Mouse (Mus musculus) intestine, embryonic 15.5 days (tissue): ENCODE measurements around the gene Matk. TPM values are rescaled to one million over a fixed set of nuclear protein-coding genes. Genes with fewer than 3 reads are reported as not detected.
A peak's percentile ranks its signal among the peaks of the same experiment; 100 is the strongest.

Experiments used
- ATAC-seq: fragments of 200-750 bp; cut with Nextera tagmentation; 2 replicates; pipeline ENCODE4 v1.8.0; 2017; ENCODE audit warnings: moderate TSS enrichment, moderate library complexity
- H3K27ac ChIP-seq: fragments of 300-500 bp; sonication (generic); 2 replicates; pipeline ENCODE4 v1.5.1; 2015; ENCODE audit warnings: mild to moderate bottlenecking, inconsistent platforms
- H3K27me3 ChIP-seq: fragments of 300-500 bp; sonication (generic); replicated peaks from 2 replicates; pipeline ENCODE4 v1.6.1; 2015; ENCODE audit warnings: inconsistent platforms
- H3K36me3 ChIP-seq: fragments of 300-500 bp; sonication (generic); 2 replicates; pipeline ENCODE4 v1.6.1; 2015; ENCODE audit warnings: inconsistent platforms
- H3K4me1 ChIP-seq: fragments of 300-500 bp; sonication (generic); replicated peaks from 2 replicates; pipeline ENCODE4 v1.6.1; 2015; ENCODE audit warnings: inconsistent platforms
- H3K4me2 ChIP-seq: fragments of 300-500 bp; sonication (generic); replicated peaks from 2 replicates; pipeline ENCODE4 v1.6.1; 2015; ENCODE audit warnings: mild to moderate bottlenecking, inconsistent platforms
- H3K4me3 ChIP-seq: fragments of 300-500 bp; sonication (generic); replicated peaks from 2 replicates; pipeline ENCODE4 v1.5.1; 2015; ENCODE audit warnings: inconsistent platforms
- H3K9ac ChIP-seq: fragments of 300-500 bp; sonication (generic); 2 replicates; pipeline ENCODE4 v1.6.1; 2015; ENCODE audit warnings: inconsistent platforms
- H3K9me3 ChIP-seq: fragments of 300-500 bp; sonication (generic); 2 replicates; pipeline ENCODE4 v1.6.1; 2016; ENCODE audit warnings: inconsistent platforms
- WGBS: fragments of 180-500 bp; shearing (Covaris S2); methylation state at CpG from one replicate; pipeline ENCODE4 v1.1.7; 2015; 5-methylcytosine and 5-hydroxymethylcytosine counted together
- polyA plus RNA-seq: library from polyadenylated mRNA; unstranded; fragments of >200 nt; fragmentation: Nextera tagmentation; extraction: Ambion mirVana; gene quantifications from 2 replicates; pipeline ENCODE4 v1.2.1, GENCODE M21; 2015

The Matk gene
- polyA plus RNA-seq, 1 experiment from 2014 or later: 2.2 TPM

DNA sequence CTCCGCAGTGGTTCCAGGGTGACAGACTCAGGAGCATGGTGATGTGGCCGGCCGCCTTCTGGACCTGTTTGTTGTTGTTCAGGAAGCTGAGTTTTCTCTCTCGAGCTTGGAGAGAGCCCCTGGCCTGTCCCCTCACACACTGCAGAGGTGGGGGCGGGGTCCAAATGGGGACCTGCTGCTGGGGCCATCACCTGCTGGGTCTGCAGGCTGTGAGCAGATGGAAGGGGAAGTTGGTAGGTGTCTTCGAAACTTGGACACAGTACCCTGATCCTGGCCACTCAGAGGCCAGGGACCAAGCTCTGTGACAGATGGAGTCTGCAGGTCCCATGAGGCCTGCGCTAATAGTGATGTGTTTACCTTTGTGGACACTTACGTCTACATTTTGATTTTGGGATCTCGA is 48.6 kb downstream of the Matk start:
- Histone ChIP-seq H3K4me1 (peaks cover 60% of the 10 kb centered on the region), H3K4me3 (no peak overlapping the region), H3K27ac (no peak overlapping the region), H3K9ac (no peak overlapping the region), H3K9me3 (no peaks in the 10 kb centered on the region), H3K36me3 (peaks cover 8% of the 10 kb centered on the region), H3K27me3 (no peaks in the 10 kb centered on the region), H3K4me2 (no peak overlapping the region)
- 80% methylated on average over 9 of the region's 9 CpGs for WGBS
- no peak for ATAC-seq

DNA sequence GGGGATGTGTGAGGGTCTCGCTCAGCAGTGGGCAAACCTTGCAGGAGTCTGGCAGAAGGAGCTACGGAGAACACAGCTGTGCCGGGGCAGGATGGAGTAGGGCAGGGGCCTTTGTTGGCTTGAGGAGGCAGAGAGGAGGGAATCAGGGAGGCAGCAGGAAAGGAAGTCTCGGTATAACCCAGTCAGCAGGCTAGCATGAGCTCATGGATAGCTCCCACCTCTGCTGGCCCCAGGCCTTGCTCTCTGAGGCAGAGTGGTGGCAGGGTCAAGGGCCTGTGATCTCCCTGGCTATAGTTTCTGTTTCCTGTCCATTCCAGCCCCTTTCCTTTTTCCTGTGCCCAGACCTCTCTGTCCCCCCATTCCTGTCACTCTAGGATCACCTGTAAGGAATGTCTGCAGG is 49.6 kb downstream of the Matk start:
- Histone ChIP-seq H3K27ac (peak overlapping the region; percentile 57), H3K9me3 (no peaks in the 10 kb centered on the region), H3K36me3 (peaks cover 18% of the 10 kb centered on the region), H3K4me3 (no peak overlapping the region), H3K9ac (peak overlapping the region; percentile 18; the same call in 1 of the 2 replicates), H3K27me3 (no peaks in the 10 kb centered on the region), H3K4me2 (peak overlapping the region; percentile 43), H3K4me1 (peaks cover 58% of the 10 kb centered on the region)
- ATAC-seq: no peak
- WGBS: 67% methylated on average over 4 of the region's 4 CpGs

DNA sequence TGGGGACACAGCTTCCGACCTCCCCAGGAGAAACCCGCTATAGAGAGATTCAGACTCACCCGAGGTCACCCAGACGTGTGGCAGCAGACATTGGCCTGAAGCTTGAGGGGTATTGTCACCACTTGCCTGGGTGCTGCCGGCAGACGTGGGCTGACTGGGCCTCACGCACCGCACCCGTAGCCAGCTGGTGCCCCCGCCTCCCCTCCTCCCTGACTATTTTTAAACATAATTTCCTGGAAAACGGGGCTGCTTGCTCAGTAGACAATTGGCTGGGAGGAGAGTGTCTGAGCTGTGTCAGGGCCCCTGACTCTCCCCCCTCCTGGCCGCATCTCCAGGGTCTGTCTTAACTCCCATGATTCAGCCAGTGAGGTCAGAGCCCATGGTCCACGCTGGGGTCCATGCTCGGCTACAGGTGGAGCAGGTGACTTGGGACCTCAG is 50.1 kb downstream of the Matk start:
- Histone ChIP-seq H3K27ac (peak overlapping the region; percentile 57), H3K4me1 (peaks cover 53% of the 10 kb centered on the region), H3K9me3 (no peaks in the 10 kb centered on the region), H3K4me2 (peak overlapping the region; percentile 43), H3K4me3 (no peak overlapping the region), H3K36me3 (peaks cover 23% of the 10 kb centered on the region), H3K9ac (peak overlapping the region; percentile 18), H3K27me3 (no peaks in the 10 kb centered on the region)
- peak; percentile 30 for ATAC-seq
- 27% methylated on average over 14 of the region's 14 CpGs for WGBS

DNA sequence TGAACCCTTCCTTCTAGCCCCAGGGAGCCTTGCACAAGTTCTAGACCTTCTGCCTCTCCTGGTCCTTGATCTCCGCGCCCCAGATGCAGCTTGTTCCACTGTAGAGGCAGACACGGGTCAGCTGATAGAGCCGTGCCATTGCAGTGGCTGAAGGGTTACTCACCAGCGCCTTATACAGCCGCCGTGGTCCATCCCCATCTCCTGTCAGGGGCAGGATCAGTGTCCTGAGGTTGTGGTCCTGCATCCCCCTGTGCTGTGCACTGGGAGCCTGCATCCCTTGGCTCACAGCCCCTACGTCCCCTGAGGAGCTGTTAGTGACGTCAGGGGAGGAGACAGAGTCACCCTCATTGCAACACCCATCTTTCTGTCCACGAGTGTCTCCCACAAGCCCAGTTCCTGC is 50.5 kb downstream of the Matk start:
- Histone ChIP-seq H3K9me3 (no peaks in the 10 kb centered on the region), H3K4me2 (peak overlapping the region; percentile 43), H3K9ac (peak overlapping the region; percentile 18), H3K27me3 (no peaks in the 10 kb centered on the region), H3K4me1 (peaks cover 48% of the 10 kb centered on the region), H3K4me3 (no peak overlapping the region), H3K36me3 (peaks cover 27% of the 10 kb centered on the region), H3K27ac (peak overlapping the region; percentile 57)
- ATAC-seq: 0 out of 2 replicates have a peak, but pooled peaks have one; percentile 1
- 69% methylated on average over 10 of the region's 10 CpGs for WGBS

DNA sequence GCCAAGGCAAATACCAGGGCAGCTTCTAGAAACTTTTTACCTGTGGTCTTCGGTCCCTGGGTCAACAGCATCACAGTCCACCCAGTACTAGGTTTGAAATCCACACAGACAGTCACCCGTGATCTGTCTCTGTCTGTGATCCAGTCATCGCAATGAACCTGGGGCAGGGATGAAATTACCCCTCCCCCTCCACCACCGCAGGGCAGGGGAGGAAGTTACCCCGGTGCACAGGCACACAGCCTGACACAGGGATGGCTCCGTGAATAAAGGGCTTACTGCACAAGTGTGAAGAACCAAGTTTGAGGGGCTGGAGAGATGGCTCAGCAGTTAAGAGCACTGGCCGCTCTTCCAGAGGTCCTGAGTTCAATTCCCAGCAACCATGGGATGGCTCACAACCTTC is 51.0 kb downstream of the Matk start:
- 68% methylated on average over 7 of the region's 7 CpGs for WGBS
- H3K9me3 ChIP-seq: no peaks in the 10 kb centered on the region
- H3K27me3 ChIP-seq: no peaks in the 10 kb centered on the region
- H3K27ac ChIP-seq: no peak overlapping the region
- ATAC-seq: no peak
- H3K36me3 ChIP-seq: peaks cover 29% of the 10 kb centered on the region
- H3K4me2 ChIP-seq: no peak overlapping the region
- H3K4me3 ChIP-seq: no peak overlapping the region
- H3K9ac ChIP-seq: peak overlapping the region; percentile 18; the same call in 1 of the 2 replicates
- peaks cover 47% of the 10 kb centered on the region for H3K4me1 ChIP-seq

DNA sequence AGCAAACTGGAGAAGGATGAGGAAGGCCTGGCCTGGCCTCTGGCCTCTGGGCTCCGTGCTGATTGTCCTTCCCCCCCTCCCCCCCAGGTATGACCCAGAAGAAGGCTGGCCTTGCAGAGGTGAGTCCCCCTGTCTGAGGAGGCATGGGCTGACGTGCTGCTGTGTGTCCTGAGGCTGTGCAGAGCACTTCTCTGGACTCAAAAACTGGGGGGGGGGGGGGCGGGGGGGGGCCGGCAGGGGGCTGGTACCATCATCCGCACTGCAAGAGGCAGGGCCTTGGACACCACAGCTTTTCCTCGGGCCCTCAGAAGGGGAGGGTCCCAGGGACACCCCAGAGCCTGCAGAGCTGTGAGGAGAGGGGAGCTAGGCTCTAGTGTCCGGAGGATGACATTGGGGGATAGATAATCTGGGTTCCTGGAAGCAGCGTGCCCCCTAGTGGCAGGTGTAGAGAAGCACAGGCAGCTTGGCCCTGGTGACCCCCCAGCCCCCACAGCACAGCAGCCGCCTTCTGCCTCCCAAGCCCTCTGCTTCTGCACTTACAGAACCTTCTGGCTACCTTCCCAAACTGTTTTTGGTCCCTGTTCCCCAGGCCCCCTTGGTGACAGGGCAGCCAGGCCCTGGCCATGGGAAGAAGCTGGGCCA is 52.0 kb downstream of the Matk start:
- 21% methylated on average over 8 of the region's 9 CpGs for WGBS
- no peak overlapping the region for H3K27ac ChIP-seq
- no peak overlapping the region for H3K9ac ChIP-seq
- H3K36me3 ChIP-seq: peaks cover 39% of the 10 kb centered on the region
- no peak overlapping the region for H3K4me2 ChIP-seq
- H3K9me3 ChIP-seq: no peaks in the 10 kb centered on the region
- ATAC-seq: no peak
- H3K4me3 ChIP-seq: no peak overlapping the region
- H3K27me3 ChIP-seq: no peaks in the 10 kb centered on the region
- peaks cover 41% of the 10 kb centered on the region for H3K4me1 ChIP-seq

DNA sequence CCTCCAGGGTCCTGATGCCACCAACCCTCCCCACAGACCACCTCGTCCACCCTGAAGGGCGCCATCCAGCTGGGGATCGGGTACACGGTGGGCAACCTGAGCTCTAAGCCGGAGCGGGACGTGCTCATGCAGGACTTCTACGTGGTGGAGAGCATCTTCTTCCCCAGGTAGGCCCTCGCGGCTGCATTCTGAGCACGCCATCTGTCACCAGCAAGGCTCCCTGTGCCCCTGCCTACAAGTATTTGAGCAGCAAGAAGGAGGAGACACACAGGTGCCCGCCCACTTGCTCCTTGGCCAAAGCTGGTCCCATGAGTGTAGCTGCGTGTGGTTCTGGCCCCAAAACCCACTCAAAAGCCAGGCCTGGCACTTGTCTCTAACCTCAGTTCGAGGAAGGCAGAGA is 52.9 kb downstream of the Matk start:
- H3K9me3 ChIP-seq: no peaks in the 10 kb centered on the region
- H3K4me2 ChIP-seq: no peak overlapping the region
- no peak overlapping the region for H3K9ac ChIP-seq
- no peaks in the 10 kb centered on the region for H3K27me3 ChIP-seq
- ATAC-seq: no peak
- peaks cover 32% of the 10 kb centered on the region for H3K4me1 ChIP-seq
- H3K36me3 ChIP-seq: peaks cover 48% of the 10 kb centered on the region
- H3K4me3 ChIP-seq: no peak overlapping the region
- H3K27ac ChIP-seq: no peak overlapping the region
- 94% methylated on average over 14 of the region's 14 CpGs for WGBS

DNA sequence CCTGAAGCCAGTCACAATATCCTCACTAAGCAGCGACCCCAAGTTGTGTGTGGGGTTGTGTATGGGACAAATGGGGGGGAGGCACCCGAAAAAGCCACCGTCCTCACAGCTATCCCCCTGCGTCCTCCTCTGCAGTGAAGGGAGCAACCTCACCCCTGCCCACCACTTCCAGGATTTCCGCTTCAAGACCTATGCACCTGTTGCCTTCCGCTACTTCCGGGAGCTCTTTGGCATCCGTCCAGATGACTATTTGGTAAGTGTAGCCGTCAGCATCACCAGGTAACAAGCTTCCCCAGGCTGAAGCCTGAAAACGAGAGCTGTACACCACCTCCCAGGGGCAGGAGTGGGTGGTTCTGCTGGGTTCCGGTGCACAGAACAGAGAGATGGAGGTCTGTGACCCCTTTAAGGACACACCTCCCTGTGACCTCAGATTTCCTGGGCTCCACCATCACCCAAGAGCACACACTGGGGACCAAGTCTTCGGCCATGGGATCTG is 53.5 kb downstream of the Matk start:
- H3K9ac ChIP-seq: no peak overlapping the region
- 93% methylated on average over 12 of the region's 12 CpGs for WGBS

DNA sequence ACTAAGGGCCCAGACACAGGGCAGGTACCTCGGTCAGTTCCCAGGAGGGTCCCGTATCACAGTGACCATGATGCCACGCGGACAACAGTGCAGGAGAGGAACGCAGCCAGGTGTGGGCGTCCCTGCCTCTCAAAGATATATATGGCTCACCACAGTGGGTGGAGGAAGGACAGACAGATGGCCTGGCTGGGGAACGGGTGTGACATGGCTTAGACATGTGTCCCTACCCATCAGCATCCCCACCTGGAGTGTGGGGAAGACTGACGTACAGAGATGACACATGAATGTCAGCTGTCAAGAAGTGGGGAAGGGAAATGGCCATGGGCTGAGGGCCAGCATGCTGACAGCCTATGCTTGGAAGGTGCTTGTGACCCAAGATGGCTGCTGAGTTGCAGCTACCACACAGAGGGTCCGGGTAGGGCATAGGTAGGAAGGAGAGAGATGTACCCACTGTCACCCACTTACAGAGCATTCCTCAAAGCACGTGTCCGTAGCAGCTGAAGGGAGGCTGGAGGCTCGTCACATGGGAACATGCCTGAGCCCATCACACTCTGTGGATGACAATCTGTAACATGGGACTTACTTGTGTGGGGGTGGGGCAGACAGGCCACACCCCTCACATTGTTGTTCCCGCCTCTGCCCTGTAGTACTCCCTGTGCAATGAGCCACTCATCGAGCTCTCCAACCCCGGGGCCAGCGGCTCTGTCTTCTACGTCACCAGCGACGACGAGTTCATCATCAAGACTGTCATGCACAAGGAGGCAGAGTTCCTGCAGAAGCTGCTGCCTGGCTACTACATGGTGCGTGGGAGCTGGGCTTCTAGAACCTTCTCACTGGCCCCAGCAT is 54.3 kb downstream of the Matk start:
- Histone ChIP-seq H3K9me3 (no peaks in the 10 kb centered on the region), H3K4me3 (no peak overlapping the region), H3K4me1 (peaks cover 24% of the 10 kb centered on the region), H3K9ac (no peak overlapping the region), H3K4me2 (no peak overlapping the region), H3K27ac (no peak overlapping the region), H3K36me3 (peaks cover 61% of the 10 kb centered on the region), H3K27me3 (no peaks in the 10 kb centered on the region)
- 92% methylated on average over 21 of the region's 21 CpGs for WGBS
- ATAC-seq: no peak

More for the DNA sequence above, 53.5 kb downstream of the Matk start:
- Histone ChIP-seq H3K4me1 (peaks cover 28% of the 10 kb centered on the region), H3K27me3 (no peaks in the 10 kb centered on the region), H3K27ac (no peak overlapping the region), H3K4me3 (no peak overlapping the region), H3K36me3 (peaks cover 54% of the 10 kb centered on the region), H3K9me3 (no peaks in the 10 kb centered on the region), H3K4me2 (no peak overlapping the region)
- no peak for ATAC-seq

DNA sequence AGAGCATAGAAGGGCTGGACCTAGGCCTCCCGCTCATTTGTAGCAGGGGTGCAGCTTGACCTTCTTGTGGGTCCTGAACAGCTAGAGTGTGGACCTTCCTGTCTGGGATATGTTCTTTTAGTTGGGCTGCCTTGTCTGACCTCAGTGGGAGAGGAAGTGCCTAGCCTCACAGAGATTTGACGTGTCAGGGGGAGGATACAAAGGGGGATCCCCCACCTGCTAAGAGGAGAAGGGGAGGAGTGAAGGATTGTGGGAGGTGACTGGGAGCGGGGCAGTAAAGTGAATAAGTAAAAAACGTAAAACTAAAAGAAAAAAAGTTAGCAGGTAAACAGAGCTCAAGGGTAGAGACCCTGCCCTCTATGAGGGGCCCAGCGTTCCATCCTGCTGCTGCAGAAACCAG is 56.8 kb downstream of the Matk start:
- H3K4me1 ChIP-seq: no peaks in the 10 kb centered on the region
- no peak overlapping the region for H3K4me2 ChIP-seq
- no peak for ATAC-seq
- peaks cover 81% of the 10 kb centered on the region for H3K36me3 ChIP-seq
- no peak overlapping the region for H3K9ac ChIP-seq
- 78% methylated on average over 5 of the region's 5 CpGs for WGBS
- H3K27ac ChIP-seq: no peak overlapping the region
- no peak overlapping the region for H3K4me3 ChIP-seq
- H3K27me3 ChIP-seq: no peaks in the 10 kb centered on the region
- no peaks in the 10 kb centered on the region for H3K9me3 ChIP-seq
